Mouse (Mus musculus) kidney, embryonic 14.5 days (tissue): ENCODE results near the gene Slc22a20. TPM values are rescaled to one million over a fixed set of nuclear protein-coding genes. Genes with fewer than 3 reads are reported as not detected.

Experiments used
- ATAC-seq: fragments of 200-750 bp; cut with Nextera tagmentation; 2 replicates; pipeline ENCODE4 v1.8.0; 2017; ENCODE audit warnings: moderate number of reproducible peaks, mild to moderate bottlenecking, moderate TSS enrichment, moderate library complexity; ENCODE audit not compliant: low FRiP score, low TSS enrichment
- H3K27ac ChIP-seq: fragments of 300-500 bp; sonication (generic); 2 replicates; pipeline ENCODE4 v1.5.1; 2014; ENCODE audit warnings: low read depth, mild to moderate bottlenecking, low read length, moderate library complexity, mixed read lengths
- H3K27me3 ChIP-seq: fragments of 300-500 bp; sonication (generic); 2 replicates; pipeline ENCODE4 v1.6.1; 2014; ENCODE audit warnings: mild to moderate bottlenecking, low read length; ENCODE audit not compliant: control insufficient read depth, insufficient read depth
- H3K36me3 ChIP-seq: fragments of 300-500 bp; sonication (generic); 2 replicates; pipeline ENCODE4 v1.6.1; 2014; ENCODE audit warnings: low read length, mixed read lengths; ENCODE audit not compliant: control insufficient read depth, insufficient read depth
- H3K4me1 ChIP-seq: fragments of 300-500 bp; sonication (generic); 2 replicates; pipeline ENCODE4 v1.6.1; 2014; ENCODE audit warnings: low read length, mixed read lengths; ENCODE audit not compliant: control insufficient read depth, insufficient read depth
- H3K4me2 ChIP-seq: fragments of 300-500 bp; sonication (generic); replicated peaks from 2 replicates; pipeline ENCODE4 v1.6.1; 2014; ENCODE audit warnings: low read depth, mild to moderate bottlenecking, low read length
- H3K4me3 ChIP-seq: fragments of 300-500 bp; sonication (generic); 2 replicates; pipeline ENCODE4 v1.5.1; 2014; ENCODE audit warnings: mild to moderate bottlenecking, low read length
- H3K9ac ChIP-seq: fragments of 300-500 bp; sonication (generic); 2 replicates; pipeline ENCODE4 v1.6.1; 2014; ENCODE audit warnings: low read depth, mild to moderate bottlenecking, low read length, moderate library complexity
- H3K9me3 ChIP-seq: fragments of 300-500 bp; sonication (generic); 2 replicates; pipeline ENCODE4 v1.6.1; 2016; ENCODE audit warnings: low read length; ENCODE audit not compliant: control insufficient read depth
- WGBS: fragments of 180-500 bp; shearing (Covaris S2); extraction: QIAGEN DNeasy Blood & Tissue Kit; methylation state at CpG from one replicate; pipeline ENCODE4 v1.1.7; 2014; 5-methylcytosine and 5-hydroxymethylcytosine counted together
- polyA plus RNA-seq: library from polyadenylated mRNA; unstranded; fragments of >200 nt; fragmentation: Nextera tagmentation; extraction: Ambion mirVana; gene quantifications from 2 replicates; pipeline ENCODE4 v1.2.1, GENCODE M21; 2014

The Slc22a20 gene
- polyA plus RNA-seq, 1 experiment from 2014 or later = not detected

DNA sequence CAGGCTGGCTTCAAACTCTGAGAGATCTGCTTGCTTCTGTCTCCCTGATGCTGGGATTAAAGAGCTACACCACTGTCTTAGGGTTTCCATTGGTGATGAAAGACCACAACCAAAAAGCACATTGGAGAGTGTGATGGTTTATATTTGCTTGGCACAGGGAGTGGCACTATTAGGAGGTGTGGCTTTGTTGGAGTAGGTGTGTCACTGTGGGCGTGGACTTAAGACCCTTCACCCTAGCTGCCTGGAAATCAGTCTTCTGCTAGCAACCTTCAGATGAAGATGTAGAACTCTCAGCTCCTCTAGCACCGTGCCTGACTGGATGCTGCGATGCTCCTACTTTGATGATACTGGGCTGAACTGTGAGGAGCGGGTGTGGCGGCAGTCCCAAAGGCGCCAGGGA is 47.4 kb downstream of the Slc22a20 start:
- Histone ChIP-seq H3K27ac (no peak overlapping the region), H3K36me3 (peaks cover 27% of the 10 kb centered on the region), H3K27me3 (no peaks in the 10 kb centered on the region), H3K4me3 (no peak overlapping the region), H3K4me1 (peaks cover 28% of the 10 kb centered on the region), H3K4me2 (no peak overlapping the region), H3K9me3 (no peaks in the 10 kb centered on the region), H3K9ac (no peak overlapping the region)
- no peak for ATAC-seq
- 88% methylated on average over 6 of the region's 6 CpGs for WGBS

DNA sequence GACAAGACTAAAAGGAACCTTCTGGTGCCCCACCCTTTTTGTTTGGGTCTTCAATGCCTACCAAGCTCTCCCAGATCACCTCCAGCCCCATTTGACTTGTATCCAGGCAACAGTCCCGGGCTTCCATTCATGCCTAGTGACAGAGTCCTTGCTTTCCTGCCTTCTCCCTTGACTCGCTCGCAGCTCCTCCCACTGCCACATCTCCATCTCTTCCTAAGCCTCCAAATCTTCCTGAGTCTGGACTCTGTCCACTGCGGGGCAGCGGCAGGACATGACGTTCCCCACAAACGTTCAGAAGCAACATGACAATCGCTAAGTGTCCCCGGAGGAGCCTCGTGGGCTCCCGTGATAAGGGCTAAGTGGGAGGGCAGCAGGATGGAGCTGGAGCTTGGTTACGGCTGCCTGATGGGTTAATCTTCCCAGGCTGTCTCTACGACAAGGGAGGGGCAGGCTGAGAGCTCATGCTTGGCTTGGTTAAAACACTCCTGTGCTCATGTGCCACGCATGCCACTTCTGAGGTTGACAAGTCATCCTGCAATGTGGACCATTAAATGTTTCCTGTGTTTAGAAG is 48.0 kb downstream of the Slc22a20 start:
- no peak overlapping the region for H3K4me3 ChIP-seq
- H3K9me3 ChIP-seq = no peaks in the 10 kb centered on the region
- H3K4me1 ChIP-seq = peaks cover 28% of the 10 kb centered on the region
- no peak overlapping the region for H3K9ac ChIP-seq
- no peak overlapping the region for H3K4me2 ChIP-seq
- H3K36me3 ChIP-seq = peaks cover 22% of the 10 kb centered on the region
- no peak for ATAC-seq
- WGBS = 32% methylated on average over 14 of the region's 14 CpGs
- no peak overlapping the region for H3K27ac ChIP-seq
- H3K27me3 ChIP-seq = no peaks in the 10 kb centered on the region

DNA sequence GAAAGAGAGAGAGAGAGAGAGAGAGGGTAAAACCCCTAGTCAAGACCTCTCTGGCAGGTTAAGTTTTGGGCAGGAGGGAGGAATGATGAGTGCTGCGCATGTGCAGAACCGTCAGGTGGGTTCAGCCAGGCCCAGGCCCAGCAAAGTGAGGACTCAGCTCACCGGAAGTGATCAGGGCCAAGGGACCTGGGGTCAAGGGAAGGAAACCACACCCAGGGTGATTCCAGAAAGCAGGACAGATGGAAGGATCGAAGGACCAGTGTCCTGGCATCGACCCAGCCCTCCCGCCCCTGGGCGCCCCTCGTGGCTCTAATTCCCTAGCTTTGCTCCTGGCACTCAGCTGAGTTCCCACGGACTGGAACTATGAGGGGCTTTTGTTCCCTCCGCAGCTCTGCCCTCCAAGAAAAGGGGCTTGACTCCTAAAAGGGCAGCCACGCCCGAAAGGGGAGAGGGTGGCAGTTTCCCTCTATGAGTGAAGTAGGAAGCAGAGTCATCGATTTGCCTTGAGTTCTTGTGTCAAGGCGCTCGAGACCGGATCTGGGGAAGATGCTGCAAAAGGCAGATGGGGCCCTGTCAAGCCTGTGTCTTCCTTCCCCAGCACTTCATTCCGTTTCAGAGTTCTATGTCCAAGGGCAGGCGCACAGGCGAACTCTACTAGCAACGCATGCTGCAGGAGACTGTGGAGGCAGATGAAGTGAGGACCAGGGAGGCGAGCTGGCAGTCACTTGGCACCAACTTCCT is 48.7 kb downstream of the Slc22a20 start:
- Histone ChIP-seq H3K4me1 (peaks cover 28% of the 10 kb centered on the region), H3K4me2 (no peak overlapping the region), H3K36me3 (peaks cover 17% of the 10 kb centered on the region), H3K9me3 (no peaks in the 10 kb centered on the region), H3K27me3 (no peaks in the 10 kb centered on the region), H3K4me3 (no peak overlapping the region), H3K27ac (no peak overlapping the region), H3K9ac (no peak overlapping the region)
- 83% methylated on average over 21 of the region's 21 CpGs for WGBS
- no peak for ATAC-seq

DNA sequence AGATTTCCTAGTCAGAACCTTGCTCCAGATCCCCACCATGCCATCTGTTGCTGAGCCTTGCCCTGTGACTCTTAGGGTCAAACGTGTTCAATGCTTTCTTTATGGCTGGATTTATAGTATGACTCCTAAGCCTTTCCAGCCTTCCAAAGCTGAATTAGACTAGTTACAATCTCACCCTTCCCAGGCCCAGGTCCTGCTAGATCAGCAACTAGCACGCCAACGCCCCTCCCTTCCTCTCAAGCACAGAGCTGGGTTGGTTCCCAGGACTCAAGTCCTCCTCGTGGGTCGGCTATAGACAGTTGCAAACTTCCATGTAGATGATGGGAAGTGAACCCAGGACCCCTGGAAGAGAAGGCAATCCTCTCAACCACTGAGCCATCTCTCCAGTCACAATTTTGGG is 50.3 kb downstream of the Slc22a20 start:
- H3K36me3 ChIP-seq = peaks cover 8% of the 10 kb centered on the region; the same call in 1 of the 2 replicates
- peak overlapping the region; percentile 28; the same call in 1 of the 2 replicates for H3K9ac ChIP-seq
- no peaks in the 10 kb centered on the region for H3K9me3 ChIP-seq
- peak overlapping the region; percentile 65; the same call in 1 of the 2 replicates for H3K27ac ChIP-seq
- no peak overlapping the region for H3K4me2 ChIP-seq
- 67% methylated on average over 5 of the region's 5 CpGs for WGBS
- H3K27me3 ChIP-seq = no peaks in the 10 kb centered on the region
- no peak overlapping the region for H3K4me3 ChIP-seq
- peaks cover 28% of the 10 kb centered on the region for H3K4me1 ChIP-seq
- no peak for ATAC-seq

DNA sequence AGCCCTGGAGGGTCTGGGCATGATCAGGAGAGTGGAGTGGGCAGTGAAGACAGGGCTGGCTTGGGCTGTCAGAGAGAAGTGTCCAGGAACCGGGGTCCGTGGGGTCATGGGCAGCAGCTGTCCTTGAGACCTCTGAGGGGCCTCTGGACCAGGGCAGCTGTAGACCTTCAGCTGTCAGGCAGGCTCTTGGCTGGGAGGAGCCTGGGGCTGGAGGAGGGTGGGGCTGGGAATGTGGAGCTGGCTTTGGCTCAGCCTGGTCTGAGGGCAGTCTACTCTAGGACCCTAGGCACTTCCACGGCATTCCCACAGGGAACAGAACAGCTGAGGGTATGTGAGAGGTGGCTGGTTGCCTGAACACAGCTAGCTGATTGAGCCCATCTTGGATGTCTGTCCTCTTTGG is 50.7 kb downstream of the Slc22a20 start:
- WGBS = 6% methylated on average over 3 of the region's 3 CpGs
- Histone ChIP-seq H3K4me1 (peaks cover 32% of the 10 kb centered on the region), H3K4me2 (0 out of 2 replicates have a peak overlapping the region, but pooled peaks have one; percentile 15), H3K27me3 (no peaks in the 10 kb centered on the region), H3K9me3 (no peaks in the 10 kb centered on the region), H3K9ac (peak overlapping the region; percentile 28; the same call in 1 of the 2 replicates), H3K4me3 (no peak overlapping the region), H3K36me3 (peaks cover 6% of the 10 kb centered on the region; the same call in 1 of the 2 replicates), H3K27ac (peak overlapping the region; percentile 65; the same call in 1 of the 2 replicates)
- peak; percentile 92 for ATAC-seq

DNA sequence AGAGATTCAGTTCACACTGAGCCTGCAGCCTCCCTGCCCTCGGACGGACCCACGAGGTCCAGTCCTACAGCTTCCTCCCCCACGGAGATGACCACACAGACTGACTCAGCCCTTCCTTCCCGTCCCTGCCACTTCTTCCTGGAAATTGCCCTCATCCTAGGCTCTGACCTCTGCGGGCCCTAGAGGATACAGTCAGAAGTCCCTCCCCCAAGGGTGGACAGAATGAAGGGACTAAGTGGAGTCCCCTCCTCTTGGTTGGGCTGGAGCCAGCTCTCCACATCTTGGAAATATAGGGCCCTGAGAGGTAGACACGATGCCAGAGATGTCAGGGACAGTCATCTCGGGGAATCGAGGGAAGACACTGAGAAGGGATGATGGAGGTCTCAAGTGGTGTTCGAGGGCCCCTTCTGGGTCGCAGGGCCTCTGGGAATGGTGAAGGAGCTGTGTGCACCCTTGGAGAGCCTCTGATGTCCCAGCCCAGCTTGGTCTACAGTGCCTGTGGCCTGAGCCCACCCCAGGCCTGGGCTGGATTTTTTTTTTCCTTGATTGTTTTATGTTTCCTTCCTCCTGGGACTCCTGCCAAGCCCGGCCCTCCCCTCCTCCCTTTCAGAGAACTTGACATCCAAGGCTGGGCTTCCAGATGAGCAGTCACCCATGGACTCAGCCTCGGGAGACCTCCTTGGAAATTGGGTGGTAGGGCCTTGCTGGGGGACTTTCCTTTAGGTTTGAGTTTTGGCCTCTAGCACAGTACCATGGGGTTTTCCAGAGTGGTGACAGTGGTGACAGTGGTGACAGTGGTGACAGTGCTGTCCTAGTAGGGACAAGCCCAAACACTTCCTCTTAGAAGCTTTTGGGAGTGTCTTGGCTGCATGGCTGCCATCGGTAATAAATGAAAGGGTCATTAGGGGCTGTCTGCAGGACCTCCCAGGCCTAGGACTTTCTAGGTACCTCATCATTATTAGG is 56.0 kb downstream of the Slc22a20 start:
- 26% methylated on average over 14 of the region's 14 CpGs for WGBS
- no peak overlapping the region; the same call in 1 of the 2 replicates for H3K4me2 ChIP-seq
- ATAC-seq = peak; percentile 59

DNA sequence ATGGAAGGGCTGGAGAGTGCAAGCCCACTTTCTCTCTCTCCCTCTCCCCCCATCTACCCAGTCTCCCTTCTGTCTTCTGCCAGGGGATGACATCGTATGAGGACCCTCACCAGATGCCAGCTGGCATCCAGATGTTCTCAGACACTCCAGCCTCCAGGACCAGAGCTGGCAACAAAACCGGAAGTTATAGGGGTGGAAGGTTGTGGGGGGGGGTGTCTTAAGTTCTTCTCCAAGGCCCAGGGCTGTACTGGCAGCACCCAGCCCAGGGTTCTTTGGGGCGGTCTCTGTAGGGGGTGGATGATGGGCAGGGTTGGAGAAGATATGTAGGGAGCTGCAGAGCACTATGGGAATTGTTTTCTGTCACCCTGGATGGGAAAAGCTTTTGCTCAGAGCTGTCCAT is 57.4 kb downstream of the Slc22a20 start:
- Histone ChIP-seq H3K36me3 (no peaks in the 10 kb centered on the region), H3K4me2 (no peak overlapping the region), H3K9me3 (no peaks in the 10 kb centered on the region), H3K27me3 (no peaks in the 10 kb centered on the region), H3K9ac (no peak overlapping the region), H3K4me1 (peaks cover 32% of the 10 kb centered on the region), H3K27ac (peak overlapping the region; percentile 67; the same call in 1 of the 2 replicates), H3K4me3 (no peak overlapping the region)
- WGBS = 55% methylated on average over 3 of the region's 3 CpGs
- ATAC-seq = no peak

More for the DNA sequence above, 56.0 kb downstream of the Slc22a20 start:
- no peaks in the 10 kb centered on the region for H3K36me3 ChIP-seq
- no peaks in the 10 kb centered on the region for H3K27me3 ChIP-seq
- no peak overlapping the region for H3K9ac ChIP-seq
- no peak overlapping the region for H3K4me3 ChIP-seq
- no peaks in the 10 kb centered on the region for H3K9me3 ChIP-seq
- H3K4me1 ChIP-seq = peaks cover 35% of the 10 kb centered on the region
- peak overlapping the region; percentile 67 for H3K27ac ChIP-seq

DNA sequence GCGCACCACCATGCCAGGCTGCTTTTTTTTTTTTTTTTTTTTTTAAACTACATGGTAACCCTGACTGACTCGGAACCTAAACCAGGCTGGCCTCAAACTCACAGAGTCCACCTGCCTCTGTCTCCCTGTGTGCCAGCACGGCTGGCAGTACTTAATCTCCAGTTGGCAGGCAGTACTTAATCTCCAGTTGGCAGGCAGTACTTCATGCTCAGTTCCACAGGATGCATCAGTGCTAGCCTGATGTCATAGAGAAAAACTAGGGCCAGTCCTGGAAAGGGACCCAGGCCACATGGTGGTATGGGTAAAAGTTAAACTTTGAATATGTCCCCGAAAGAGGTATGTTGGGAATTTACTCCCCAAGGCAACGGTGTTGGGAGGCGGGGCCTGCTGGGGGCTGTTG is 57.8 kb downstream of the Slc22a20 start:
- Histone ChIP-seq H3K9me3 (no peaks in the 10 kb centered on the region), H3K27ac (no peak overlapping the region), H3K4me1 (peaks cover 32% of the 10 kb centered on the region), H3K4me3 (no peak overlapping the region), H3K4me2 (no peak overlapping the region), H3K9ac (no peak overlapping the region), H3K27me3 (no peaks in the 10 kb centered on the region), H3K36me3 (no peaks in the 10 kb centered on the region)
- no peak for ATAC-seq
- 57% methylated on average over 6 of the region's 6 CpGs for WGBS
